Mouse (Mus musculus): ENCODE data around the gene Nmur1. TPM values are rescaled to one million over a fixed set of nuclear protein-coding genes. Genes with fewer than 3 reads are reported as not detected.
"Not testable (repeated sequence)": the region's sequence is repeated elsewhere in the genome, so short reads cannot be mapped to it uniquely, and the experiment has no call there.

Nmur1 gene
- polyA plus RNA-seq, 1 experiment = 0.21 TPM

DNA sequence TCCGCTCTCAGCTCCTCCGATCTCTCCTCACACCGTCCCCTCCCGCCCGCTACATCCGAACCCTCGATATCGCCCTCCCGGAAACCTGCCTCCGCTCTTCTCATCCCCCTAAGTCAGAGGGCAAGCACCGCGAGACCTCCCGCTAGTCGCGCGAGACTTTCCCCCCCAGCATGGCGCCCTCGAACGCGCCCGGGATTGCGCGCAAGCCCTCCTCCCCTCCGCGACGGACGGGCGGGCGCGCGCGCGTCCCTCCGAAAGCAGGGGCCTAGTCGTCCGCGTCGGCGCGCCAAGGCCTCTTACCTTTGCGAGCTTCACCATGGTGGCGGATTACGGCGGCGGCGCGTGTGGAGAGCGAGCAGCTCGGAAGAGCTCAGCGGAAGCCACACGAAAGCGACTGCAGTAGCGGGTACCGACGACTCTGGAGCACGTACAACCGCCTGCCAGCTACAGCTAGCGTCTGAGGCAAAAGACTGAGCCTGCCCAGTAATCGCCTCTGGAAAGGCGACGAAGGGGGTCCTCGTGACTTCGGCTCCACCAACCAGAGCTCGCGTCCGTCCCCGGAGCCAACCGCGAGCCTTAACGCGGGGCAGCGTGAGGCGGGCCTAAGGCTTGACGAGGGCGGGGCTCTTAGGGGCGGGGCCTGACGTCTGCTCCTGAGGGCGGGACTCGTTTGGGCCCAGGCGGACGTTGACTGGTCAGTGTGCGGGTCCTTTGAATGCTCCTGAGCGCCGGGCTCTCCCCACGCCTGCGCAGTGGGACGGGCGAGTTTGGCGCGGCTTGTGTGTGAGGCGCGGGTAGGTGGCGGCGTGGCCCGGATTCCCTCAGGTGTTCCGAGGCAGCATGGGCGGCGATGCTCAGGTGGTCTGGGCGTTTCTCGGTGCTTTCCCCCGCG lies 66.9 kb downstream of the Nmur1 start, which contains the start of gene Ncl:
Gene Ncl (minus strand): TSS at position 495 of the 892 bp plus-strand sequence.
- peak; percentile 88 for DNase-seq (ENCODE audit: low spot score)

GRCm38 (mm10) chr1:86358229-86358905 lies 67.7 kb downstream of the Nmur1 start:
- no peak for DNase-seq (ENCODE audit: low spot score)

GRCm38 (mm10) chr1:86354186-86354585 lies 71.8 kb downstream of the Nmur1 start:
- DNase-seq (ENCODE audit: low spot score) = no peak

GRCm38 (mm10) chr1:86350576-86350975 lies 75.5 kb downstream of the Nmur1 start:
- DNase-seq (ENCODE audit: low spot score) = no peak

GRCm38 (mm10) chr1:86349696-86350095 lies 76.3 kb downstream of the Nmur1 start:
- DNase-seq (ENCODE audit: low spot score) = no peak

DNA sequence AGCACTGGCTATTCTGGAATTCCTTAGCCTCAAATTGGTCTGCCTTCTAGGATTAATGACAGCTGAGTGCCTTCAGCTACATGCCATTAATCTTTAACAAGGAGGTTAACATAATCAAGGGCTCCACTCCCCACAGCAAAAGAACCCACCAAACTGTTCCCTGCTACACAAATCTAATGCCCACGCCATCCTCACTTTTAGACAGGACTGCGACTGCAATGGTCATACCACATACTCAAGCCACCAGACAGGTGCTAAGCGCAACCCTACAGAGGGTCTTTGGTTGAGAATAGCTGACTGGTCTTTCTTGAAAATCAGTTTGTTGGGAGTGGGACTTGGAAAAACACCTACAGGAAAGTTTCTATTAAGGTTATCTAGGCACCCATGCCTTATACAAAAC lies 76.8 kb downstream of the Nmur1 start:
- DNase-seq (ENCODE audit: low spot score) = no peak

- no peak for DNase-seq (ENCODE audit: low spot score)
These were observed 77.2 kb downstream of the Nmur1 start for GRCm38 (mm10) chr1:86348801-86349200.

- DNase-seq (ENCODE audit: low spot score) = no peak
These were observed 77.9 kb downstream of the Nmur1 start for GRCm38 (mm10) chr1:86348083-86348482.

DNA sequence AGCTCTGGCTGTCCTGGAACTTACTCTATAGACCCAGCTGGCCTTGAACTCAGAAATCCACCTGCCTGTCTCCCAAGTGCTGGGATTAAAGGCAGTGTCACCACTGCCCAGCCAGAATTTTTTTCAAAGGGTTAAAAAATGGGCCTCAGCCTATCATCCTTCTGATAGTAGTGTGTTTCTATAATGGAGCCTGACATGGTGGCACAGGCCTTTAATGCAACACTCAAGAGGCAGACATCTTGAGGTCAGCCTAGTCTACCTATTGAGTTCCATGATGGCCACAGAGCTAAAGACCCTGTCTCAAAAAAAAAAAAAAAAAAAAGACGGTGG lies 78.3 kb downstream of the Nmur1 start:
- DNase-seq (ENCODE audit: low spot score) = no peak

- DNase-seq (ENCODE audit: low spot score) = no peak
These were observed 78.9 kb downstream of the Nmur1 start for GRCm38 (mm10) chr1:86346851-86347715.

DNA sequence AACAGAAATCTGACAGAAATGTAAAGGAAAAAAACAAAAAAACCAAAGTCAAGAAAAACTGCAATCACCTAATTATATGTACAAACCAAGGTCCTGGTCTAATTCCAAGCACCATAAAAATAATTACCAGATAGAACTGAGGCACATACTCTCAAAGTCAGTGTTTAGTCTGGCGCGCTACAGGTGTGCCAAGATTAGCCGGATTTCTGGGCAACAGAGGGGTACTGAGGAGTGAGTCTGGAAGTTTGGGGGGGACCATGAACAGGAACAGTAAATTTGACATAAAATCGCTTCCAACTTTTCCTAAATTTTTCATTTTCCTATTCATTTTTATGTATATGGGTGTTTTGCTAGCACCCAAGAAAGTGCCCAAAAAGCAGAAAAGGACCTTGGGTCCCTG lies 80.1 kb downstream of the Nmur1 start:
- DNase-seq (ENCODE audit: low spot score) = no peak

GRCm38 (mm10) chr1:86345069-86345468 lies 81.0 kb downstream of the Nmur1 start:
- no peak for DNase-seq (ENCODE audit: low spot score)

GRCm38 (mm10) chr1:86343969-86344861 lies 81.8 kb downstream of the Nmur1 start:
- DNase-seq (ENCODE audit: low spot score) = no peak

DNA sequence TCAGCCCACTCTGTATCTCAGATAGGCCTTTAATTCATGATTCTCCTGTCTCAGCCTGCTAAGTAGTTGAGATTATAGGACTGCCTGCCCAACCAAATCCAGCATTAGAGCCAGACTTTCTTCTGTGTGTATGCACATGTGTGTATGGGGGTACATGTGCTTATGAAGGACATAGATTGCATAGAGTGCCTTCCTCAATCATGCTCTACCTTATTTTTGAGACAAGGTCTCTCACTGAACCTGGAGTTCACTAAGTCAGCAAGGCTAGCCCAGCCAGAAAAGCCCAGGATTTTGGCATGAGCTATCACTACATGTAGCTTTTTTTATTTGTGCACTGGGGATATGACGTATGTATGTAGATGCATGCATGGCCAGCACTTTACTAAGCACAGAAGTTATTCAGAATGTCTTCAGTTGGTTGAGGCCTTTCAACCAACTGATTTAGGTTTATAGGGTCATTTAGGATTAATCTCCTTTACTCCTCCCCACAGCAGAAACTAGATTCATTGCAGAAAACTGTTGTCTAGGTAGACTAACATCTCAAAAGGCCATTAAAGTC lies 82.9 kb downstream of the Nmur1 start:
- no peak for DNase-seq (ENCODE audit: low spot score)

DNA sequence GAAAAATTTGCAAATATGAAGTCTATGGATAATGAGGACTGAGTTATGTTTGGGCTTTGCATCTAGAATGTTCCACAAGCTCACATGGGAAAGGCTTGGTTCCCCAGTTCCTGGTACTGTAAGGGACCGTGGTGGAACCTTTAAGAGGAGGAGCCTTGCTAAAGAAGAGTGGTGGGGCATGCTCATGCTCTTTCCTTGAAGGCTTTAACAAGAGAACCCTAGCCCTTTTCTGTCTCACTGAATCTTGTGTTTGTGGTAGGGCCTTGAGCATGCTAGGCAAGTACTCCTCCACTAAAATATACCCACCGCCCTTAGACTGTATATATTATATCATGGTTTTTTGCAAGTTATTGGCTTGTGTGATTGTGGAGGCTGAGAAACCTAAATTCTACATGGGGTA lies 83.7 kb downstream of the Nmur1 start:
- no peak for DNase-seq (ENCODE audit: low spot score)

GRCm38 (mm10) chr1:86341096-86341495 lies 84.9 kb downstream of the Nmur1 start:
- DNase-seq (ENCODE audit: low spot score) = not testable (repeated sequence)

DNA sequence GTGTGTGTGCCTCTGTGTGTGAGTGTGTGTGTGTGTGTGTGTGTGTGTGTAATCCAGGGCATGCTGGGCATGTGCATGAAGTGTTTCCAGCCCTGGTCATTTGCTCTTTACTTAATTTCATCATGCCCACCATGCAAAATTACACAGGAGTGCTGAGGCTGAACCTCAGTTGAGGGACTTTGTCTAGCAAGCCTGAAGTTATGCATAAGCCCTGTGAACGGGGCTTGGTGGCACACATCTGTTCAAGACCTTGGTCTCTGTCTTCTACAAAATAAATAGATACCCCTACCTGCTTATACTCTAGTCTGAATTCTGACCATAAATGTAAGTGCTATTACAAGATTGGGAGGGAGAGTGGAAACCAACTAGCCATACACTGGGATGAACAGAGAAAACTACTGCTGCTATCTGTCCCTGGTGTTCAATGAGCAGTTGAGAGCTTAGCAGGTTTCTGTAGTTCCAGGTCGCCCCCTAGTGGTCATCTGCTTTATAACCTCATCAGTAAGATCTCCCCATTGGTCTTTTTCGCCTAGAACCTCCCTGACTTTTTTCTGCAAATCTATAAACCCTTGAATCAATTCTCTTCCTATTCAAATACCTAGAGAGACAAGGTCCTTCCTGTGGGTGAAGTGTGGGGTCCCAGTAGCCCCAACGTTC lies 86.7 kb downstream of the Nmur1 start:
- DNase-seq (ENCODE audit: low spot score) = no peak

- no peak for DNase-seq (ENCODE audit: low spot score)
These were observed 89.7 kb downstream of the Nmur1 start for GRCm38 (mm10) chr1:86336330-86336729.

Measured in urinary bladder, adult 2 months (tissue).